Mouse (Mus musculus): ENCODE measurements around the gene Ube2j2. TPM values are rescaled to one million over a fixed set of nuclear protein-coding genes. Genes with fewer than 3 reads are reported as not detected.

Ube2j2 gene
- 106 and 117 TPM in 2 replicates for polyA plus RNA-seq (2012; rRNA removed)
- polyA plus RNA-seq (2014; fragmentation: Nextera tagmentation; extraction: Ambion mirVana): 122 and 126 TPM in 2 replicates

- peak within 1 kb of the TSS; percentile 82 for H3K27ac ChIP-seq (replicated peaks; ENCODE audit: low read depth, low read length)
- TF ChIP-seq POLR2A (IDR thresholded peaks at IDR 0.05; ENCODE audit: borderline replicate concordance, extremely low read depth, insufficient read depth, insufficient read length): peak; percentile 59; the same call in 1 of the 2 replicates
- ATAC-seq (ENCODE audit: low FRiP score, low read depth): peak; percentile 97
- no peaks in the 10 kb centered on the region for H3K27me3 ChIP-seq (ENCODE audit: control insufficient read depth, insufficient read depth, low read length)
- H3K9me3 ChIP-seq (ENCODE audit: control insufficient read depth, low read length): no peaks in the 10 kb centered on the region
- H3K4me1 ChIP-seq (ENCODE audit: control insufficient read depth, insufficient read depth, low read length): peaks cover 15% of the 10 kb centered on the region
- H3K4me3 ChIP-seq (replicated peaks; ENCODE audit: low read length): peak within 1 kb of the TSS; percentile 99
- 1% methylated on average over 51 of the region's 85 CpGs for WGBS
- peak within 1 kb of the TSS; percentile 90 for H3K4me2 ChIP-seq (replicated peaks; ENCODE audit: low read depth, low read length, severe bottlenecking)
- H3K9ac ChIP-seq (ENCODE audit: low read depth, low read length, severe bottlenecking): peak within 1 kb of the TSS; percentile 86
- peak; percentile 95 for DNase-seq (ENCODE audit: low spot score)
- peaks cover 24% of the 10 kb centered on the region for H3K36me3 ChIP-seq (ENCODE audit: control insufficient read depth, insufficient read depth, low read length)
Measured at GRCm38 (mm10) chr4:155943534-155944249, at the start of gene Ube2j2. TSS of gene Ube2j2 (plus strand) at chr4:155943831.

- peak; percentile 23 for DNase-seq (ENCODE audit: low spot score)
Measured at GRCm38 (mm10) chr4:155894311-155894881, 49.2 kb upstream of the Ube2j2 start.

GRCm38 (mm10) chr4:155895216-155895615, 48.4 kb upstream of the Ube2j2 start:
- Histone ChIP-seq H3K9me3 (ENCODE audit: control insufficient read depth, low read length) (no peaks in the 10 kb centered on the region), H3K4me3 (replicated peaks; ENCODE audit: low read length) (no peak overlapping the region), H3K27ac (replicated peaks; ENCODE audit: low read depth, low read length) (no peak overlapping the region), H3K4me1 (ENCODE audit: control insufficient read depth, insufficient read depth, low read length) (peaks cover 24% of the 10 kb centered on the region), H3K4me2 (replicated peaks; ENCODE audit: low read depth, low read length, severe bottlenecking) (0 out of 2 replicates have a peak overlapping the region, but pooled peaks have one; percentile 1), H3K9ac (ENCODE audit: low read depth, low read length, severe bottlenecking) (no peak overlapping the region), H3K36me3 (ENCODE audit: control insufficient read depth, insufficient read depth, low read length) (peaks cover 30% of the 10 kb centered on the region), H3K27me3 (ENCODE audit: control insufficient read depth, insufficient read depth, low read length) (no peaks in the 10 kb centered on the region)
- TF ChIP-seq POLR2A (IDR thresholded peaks at IDR 0.05; ENCODE audit: borderline replicate concordance, extremely low read depth, insufficient read depth, insufficient read length): no peak
- no peak for ATAC-seq (ENCODE audit: low FRiP score, low read depth)
- 37% methylated on average over 6 of the region's 6 CpGs for WGBS
- DNase-seq (ENCODE audit: low spot score): peak; percentile 20

More at GRCm38 (mm10) chr4:155894311-155894881, 49.2 kb upstream of the Ube2j2 start:
- Histone ChIP-seq H3K27ac (replicated peaks; ENCODE audit: low read depth, low read length) (no peak overlapping the region), H3K9ac (ENCODE audit: low read depth, low read length, severe bottlenecking) (peak overlapping the region; percentile 29), H3K36me3 (ENCODE audit: control insufficient read depth, insufficient read depth, low read length) (peaks cover 22% of the 10 kb centered on the region), H3K4me2 (replicated peaks; ENCODE audit: low read depth, low read length, severe bottlenecking) (peak overlapping the region; percentile 15; the same call in 1 of the 2 replicates), H3K9me3 (ENCODE audit: control insufficient read depth, low read length) (no peaks in the 10 kb centered on the region), H3K4me1 (ENCODE audit: control insufficient read depth, insufficient read depth, low read length) (peaks cover 25% of the 10 kb centered on the region), H3K27me3 (ENCODE audit: control insufficient read depth, insufficient read depth, low read length) (no peaks in the 10 kb centered on the region), H3K4me3 (replicated peaks; ENCODE audit: low read length) (no peak overlapping the region)
- no peak for TF ChIP-seq POLR2A (IDR thresholded peaks at IDR 0.05; ENCODE audit: borderline replicate concordance, extremely low read depth, insufficient read depth, insufficient read length)
- ATAC-seq (ENCODE audit: low FRiP score, low read depth): no peak
- WGBS: 20% methylated on average over 8 of the region's 8 CpGs

GRCm38 (mm10) chr4:155895826-155896225, 47.8 kb upstream of the Ube2j2 start:
- 89% methylated on average over 4 of the region's 4 CpGs for WGBS
- no peak for TF ChIP-seq POLR2A (IDR thresholded peaks at IDR 0.05; ENCODE audit: borderline replicate concordance, extremely low read depth, insufficient read depth, insufficient read length)
- DNase-seq (ENCODE audit: low spot score): no peak
- H3K36me3 ChIP-seq (ENCODE audit: control insufficient read depth, insufficient read depth, low read length): peaks cover 35% of the 10 kb centered on the region
- no peaks in the 10 kb centered on the region for H3K9me3 ChIP-seq (ENCODE audit: control insufficient read depth, low read length)
- no peaks in the 10 kb centered on the region for H3K27me3 ChIP-seq (ENCODE audit: control insufficient read depth, insufficient read depth, low read length)
- no peak overlapping the region for H3K27ac ChIP-seq (replicated peaks; ENCODE audit: low read depth, low read length)
- H3K4me2 ChIP-seq (replicated peaks; ENCODE audit: low read depth, low read length, severe bottlenecking): no peak overlapping the region
- H3K9ac ChIP-seq (ENCODE audit: low read depth, low read length, severe bottlenecking): no peak overlapping the region
- no peak overlapping the region for H3K4me3 ChIP-seq (replicated peaks; ENCODE audit: low read length)
- no peak for ATAC-seq (ENCODE audit: low FRiP score, low read depth)
- H3K4me1 ChIP-seq (ENCODE audit: control insufficient read depth, insufficient read depth, low read length): peaks cover 18% of the 10 kb centered on the region

GRCm38 (mm10) chr4:155896461-155896860, 47.2 kb upstream of the Ube2j2 start:
- H3K36me3 ChIP-seq (ENCODE audit: control insufficient read depth, insufficient read depth, low read length): peaks cover 41% of the 10 kb centered on the region
- DNase-seq (ENCODE audit: low spot score) (no peak), ATAC-seq (ENCODE audit: low FRiP score, low read depth) (no peak)
- no peaks in the 10 kb centered on the region for H3K27me3 ChIP-seq (ENCODE audit: control insufficient read depth, insufficient read depth, low read length)
- no peak overlapping the region for H3K4me3 ChIP-seq (replicated peaks; ENCODE audit: low read length)
- WGBS: 95% methylated on average over 12 of the region's 12 CpGs
- no peaks in the 10 kb centered on the region for H3K9me3 ChIP-seq (ENCODE audit: control insufficient read depth, low read length)
- no peak overlapping the region for H3K27ac ChIP-seq (replicated peaks; ENCODE audit: low read depth, low read length)
- no peak overlapping the region for H3K4me2 ChIP-seq (replicated peaks; ENCODE audit: low read depth, low read length, severe bottlenecking)
- TF ChIP-seq POLR2A (IDR thresholded peaks at IDR 0.05; ENCODE audit: borderline replicate concordance, extremely low read depth, insufficient read depth, insufficient read length): no peak
- no peak overlapping the region for H3K9ac ChIP-seq (ENCODE audit: low read depth, low read length, severe bottlenecking)
- peaks cover 18% of the 10 kb centered on the region for H3K4me1 ChIP-seq (ENCODE audit: control insufficient read depth, insufficient read depth, low read length)
